Mouse (Mus musculus): ENCODE results near the gene Mrc2.

GRCm38 (mm10) chr11:105385266-105385665 lies 92.8 kb downstream of the Mrc2 start:
- no peak for TF ChIP-seq CTCF (IDR thresholded peaks at IDR 0.05; ENCODE audit: low read depth)
- TF ChIP-seq EP300 (IDR thresholded peaks at IDR 0.05; ENCODE audit: low read depth), result no peak
